Mouse (Mus musculus) left cerebral cortex, adult 2 months (tissue): Measurements from ENCODE around the gene Cobll1. TPM values are rescaled to one million over a fixed set of nuclear protein-coding genes. Genes with fewer than 3 reads are reported as not detected.
A peak's percentile ranks its signal among the peaks of the same experiment; 100 is the strongest.

Source experiments
- DNase-seq, 2 experiments: peaks; one replicate each; pipeline ENCODE4 v3.0.0; 2021 to 2022; ENCODE audit warnings: low spot score in 2 of 2, mixed read lengths in 1 of 2; ENCODE audit errors: extremely low spot score in 1 of 2
- H3K27ac ChIP-seq: fragments of 200-600 bp; 2 replicates; pipeline ENCODE4 v1.8.1; 2022
- H3K4me3 ChIP-seq: fragments of 200-600 bp; 2 replicates; pipeline ENCODE4 v1.8.1; 2022
- CTCF ChIP-seq: fragments of 200-600 bp; IDR thresholded peaks from 2 replicates; pipeline ENCODE4 v1.8.1; 2022; ENCODE audit warnings: antibody characterized with exemption, mild to moderate bottlenecking, moderate library complexity
- intact Hi-C: fragments of 180-260 bp; cut with DNase I; formaldehyde crosslinking; loops from one replicate; pipeline ENCODE4 v1.15.1; 2025
- total RNA-seq, 2 experiments: library from RNA; stranded (reverse); gene quantifications; 2 replicates each; pipeline ENCODE4 v1.2.3; 2021

The Cobll1 gene
- total RNA-seq, 2 experiments from 2014 or later, result 7.0 to 7.1 TPM

DNA sequence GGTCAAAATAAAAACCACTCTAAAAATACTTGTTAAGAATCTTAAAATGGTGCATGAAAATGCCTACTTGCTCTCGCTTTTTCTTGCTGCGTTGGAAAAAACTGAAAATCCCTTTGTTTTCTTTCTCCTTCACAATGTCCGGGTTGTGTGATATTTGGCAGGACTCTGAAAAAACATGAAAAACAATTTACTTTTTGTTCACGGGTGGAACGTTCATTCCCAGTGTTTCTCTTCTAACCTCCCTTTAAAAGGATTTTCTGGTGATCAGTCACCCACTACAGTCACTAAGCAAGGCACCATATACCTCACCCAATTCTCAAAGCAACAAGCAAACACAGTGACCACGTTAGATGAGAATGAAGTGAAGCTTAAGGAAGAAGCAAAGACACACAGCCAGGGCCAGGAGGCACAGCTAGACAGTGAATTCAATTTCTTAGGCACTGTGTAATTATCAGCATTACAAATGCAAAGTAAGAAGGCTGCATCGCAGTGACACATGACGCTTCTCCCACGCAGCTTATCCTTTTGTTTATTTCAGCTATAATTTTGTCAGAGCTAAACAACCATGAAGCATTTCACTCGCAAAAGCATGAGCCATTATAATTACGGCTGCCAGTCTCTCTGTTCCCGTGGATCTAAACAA lies 112.9 kb downstream of the Cobll1 start:
- TF ChIP-seq CTCF, result no peak
- Histone ChIP-seq H3K4me3 (no peak overlapping the region), H3K27ac (peak overlapping the region; percentile 67)
- peak in 1 of 2 experiments; percentile 15 for DNase-seq
- intact Hi-C loops, result loop anchor here (10.0 kb wide), 1 partner anchor 1651 kb away; no protein-coding TSS in a partner anchor

DNA sequence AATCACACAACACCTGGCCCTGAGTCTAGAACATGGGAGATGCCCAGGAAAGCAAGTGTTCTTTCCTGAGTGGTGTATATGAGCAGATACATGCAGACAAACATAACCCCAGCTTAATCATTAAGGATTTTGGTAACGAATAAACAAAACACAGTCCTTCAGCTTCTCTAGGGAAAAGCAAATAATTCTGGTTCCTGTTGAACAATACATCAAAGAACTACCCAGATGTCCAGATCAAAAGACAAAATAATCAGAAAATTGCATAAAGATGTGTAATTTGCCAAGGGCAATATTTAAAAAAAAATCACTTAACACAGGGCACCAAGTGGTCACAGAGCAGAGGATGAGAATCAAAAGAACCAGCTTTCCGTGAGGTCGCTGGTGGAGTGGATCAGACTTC lies 115.5 kb downstream of the Cobll1 start:
- no peak overlapping the region for H3K4me3 ChIP-seq
- no peak for DNase-seq
- TF ChIP-seq CTCF, result no peak
- intact Hi-C loops, result loop anchor here (10.0 kb wide), 1 partner anchor 1649 kb away; no protein-coding TSS in a partner anchor
- peak overlapping the region; percentile 10 for H3K27ac ChIP-seq

DNA sequence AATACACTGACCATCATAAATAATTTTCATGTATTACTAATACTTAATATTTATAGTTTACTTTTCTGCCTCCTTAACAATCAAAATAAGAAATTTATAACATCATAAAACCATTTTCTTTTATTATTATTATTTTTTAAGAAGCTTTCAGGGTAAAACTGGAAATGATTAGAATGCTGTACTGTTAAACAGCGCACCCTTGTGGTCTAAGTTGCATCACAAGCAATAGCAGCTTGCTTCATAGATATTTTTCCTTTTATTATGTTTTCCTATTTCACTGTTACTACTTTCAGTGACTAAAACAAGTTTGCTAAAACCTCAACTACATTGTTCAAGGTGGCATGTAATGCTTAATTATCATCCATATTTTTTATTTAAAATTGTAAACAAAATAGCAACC lies 117.8 kb downstream of the Cobll1 start:
- Histone ChIP-seq H3K4me3 (no peak overlapping the region), H3K27ac (no peak overlapping the region)
- intact Hi-C loops, result loop anchor here (1.0 to 10.0 kb wide), 3 partner anchors 99 to 1647 kb away; no protein-coding TSS in a partner anchor
- peak; percentile 84 for TF ChIP-seq CTCF
- DNase-seq, result peak; percentile 27 to 49

DNA sequence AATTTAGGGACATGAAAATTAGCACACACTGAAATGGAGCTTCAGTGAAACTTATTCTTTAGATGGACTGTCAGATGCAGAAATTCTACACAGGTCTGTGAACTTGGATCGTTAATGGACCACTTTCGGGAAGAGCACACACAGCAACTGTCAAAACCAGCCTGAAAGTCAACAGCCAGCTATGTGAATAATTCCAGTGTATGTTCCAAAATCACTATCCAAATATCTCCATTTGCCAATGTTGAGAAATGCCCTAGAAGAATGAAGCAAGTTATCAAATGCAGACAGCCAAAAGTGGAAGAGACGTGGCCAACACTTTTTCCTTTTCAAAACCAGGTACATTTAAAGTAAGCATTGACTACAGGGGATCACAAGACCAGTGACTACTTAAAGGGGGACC lies 118.2 kb downstream of the Cobll1 start:
- no peak overlapping the region for H3K27ac ChIP-seq
- DNase-seq, result no peak
- no peak for TF ChIP-seq CTCF
- no peak overlapping the region for H3K4me3 ChIP-seq
- intact Hi-C loops, result loop anchor here (1.0 to 10.0 kb wide), 3 partner anchors 98 to 1646 kb away; no protein-coding TSS in a partner anchor

DNA sequence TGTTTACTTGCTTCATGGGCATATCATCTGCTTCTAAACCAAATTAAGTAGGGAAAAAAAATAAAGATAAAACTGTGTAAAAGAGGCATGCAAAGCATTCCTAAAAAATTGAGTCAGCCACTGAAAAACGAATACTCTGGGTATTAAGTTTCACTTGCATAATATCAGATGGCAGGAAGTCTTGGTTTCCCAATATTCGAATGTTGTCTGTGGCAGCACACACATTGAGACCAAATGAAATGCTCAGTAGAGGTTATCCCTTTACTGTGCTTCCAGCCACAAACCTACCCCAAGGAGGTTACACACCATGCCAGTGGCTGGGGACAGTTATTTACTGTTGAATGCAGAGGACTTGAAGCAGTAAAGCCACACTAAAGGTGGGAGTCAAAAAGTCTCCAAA lies 119.1 kb downstream of the Cobll1 start:
- no peak overlapping the region for H3K27ac ChIP-seq
- DNase-seq, result no peak
- no peak overlapping the region for H3K4me3 ChIP-seq
- intact Hi-C loops, result loop anchor here (2.0 to 10.0 kb wide), 2 partner anchors 97 to 1645 kb away; no protein-coding TSS in a partner anchor
- TF ChIP-seq CTCF, result no peak

DNA sequence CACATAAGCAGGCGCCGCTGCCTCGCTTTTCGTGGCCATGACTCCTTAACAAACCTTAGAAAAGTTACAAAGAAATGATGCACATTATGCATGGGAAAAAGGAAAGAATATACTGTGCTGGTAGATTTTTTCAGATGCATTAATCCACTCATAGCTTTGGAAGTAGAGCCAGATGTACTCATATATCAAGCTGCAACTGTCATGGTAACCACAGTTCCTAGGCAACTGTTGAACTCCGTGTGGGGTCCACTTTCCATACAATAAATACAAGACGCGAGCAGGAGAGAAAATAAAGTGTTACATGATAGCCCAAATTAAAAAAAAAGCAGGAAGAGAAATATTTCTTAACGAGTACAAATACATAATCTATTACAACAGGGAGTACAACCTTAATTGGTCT lies 119.5 kb downstream of the Cobll1 start:
- no peak overlapping the region for H3K4me3 ChIP-seq
- intact Hi-C loops, result loop anchor here (2.0 to 10.0 kb wide), 2 partner anchors 97 to 1645 kb away; no protein-coding TSS in a partner anchor
- no peak for DNase-seq
- H3K27ac ChIP-seq, result no peak overlapping the region
- no peak for TF ChIP-seq CTCF

GRCm38 (mm10) chr2:65119076-65119475 lies 120.1 kb downstream of the Cobll1 start:
- Histone ChIP-seq H3K4me3 (no peak overlapping the region), H3K27ac (no peak overlapping the region)
- intact Hi-C loops, result no loop called here
- TF ChIP-seq CTCF, result no peak
- no peak for DNase-seq

- DNase-seq, result no peak
- TF ChIP-seq CTCF, result no peak
- Histone ChIP-seq H3K4me3 (no peak overlapping the region), H3K27ac (no peak overlapping the region)
- intact Hi-C loops, result no loop called here
Measured at GRCm38 (mm10) chr2:65117859-65118258, 121.3 kb downstream of the Cobll1 start.

GRCm38 (mm10) chr2:65116428-65117125 lies 122.6 kb downstream of the Cobll1 start:
- no peak for DNase-seq
- no peak for TF ChIP-seq CTCF
- Histone ChIP-seq H3K4me3 (no peak overlapping the region), H3K27ac (no peak overlapping the region)
- intact Hi-C loops, result no loop called here

DNA sequence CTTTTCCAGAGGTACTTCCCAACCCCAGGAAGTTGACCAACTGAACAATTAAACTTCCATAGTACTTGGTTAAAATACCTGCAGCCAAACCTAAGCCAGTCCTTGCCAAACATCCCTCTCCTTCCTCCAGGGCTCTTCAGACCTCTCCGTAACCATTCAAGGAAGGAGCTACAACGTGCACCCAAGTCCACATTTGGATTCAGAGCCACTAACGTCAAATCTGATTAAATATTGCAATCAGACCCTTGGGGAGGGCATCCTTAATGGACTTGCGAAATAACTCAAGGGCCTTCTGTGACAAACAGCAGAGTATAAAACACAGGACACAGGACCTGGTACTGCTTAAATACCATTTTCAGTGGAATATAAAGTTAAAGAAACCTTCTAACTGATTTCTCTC lies 126.0 kb downstream of the Cobll1 start:
- H3K4me3 ChIP-seq, result no peak overlapping the region
- TF ChIP-seq CTCF, result no peak
- intact Hi-C loops, result no loop called here
- DNase-seq, result no peak
- H3K27ac ChIP-seq, result no peak overlapping the region

DNA sequence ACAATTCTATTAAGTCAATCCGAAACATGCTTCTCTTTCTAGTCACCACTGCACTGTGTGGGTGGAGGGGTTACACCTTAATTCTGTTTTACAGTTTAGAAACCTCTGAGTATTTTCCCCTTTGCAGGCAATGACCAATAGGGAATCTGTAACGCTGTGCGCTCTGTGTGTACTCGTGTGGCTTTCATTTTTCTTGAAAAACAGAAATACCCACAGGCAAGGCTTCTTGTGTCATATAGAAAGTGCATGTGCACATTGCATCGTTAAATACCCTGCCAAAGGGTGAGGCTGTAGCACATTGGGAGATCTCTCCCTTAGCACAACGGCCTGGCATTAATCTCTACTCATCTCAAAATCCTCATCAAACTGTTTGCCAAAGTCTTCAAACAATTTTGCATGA lies 134.6 kb downstream of the Cobll1 start:
- TF ChIP-seq CTCF, result no peak

GRCm38 (mm10) chr2:65103801-65104200 lies 135.4 kb downstream of the Cobll1 start:
- H3K27ac ChIP-seq, result no peak overlapping the region
- no peak for DNase-seq
- no peak for TF ChIP-seq CTCF
- intact Hi-C loops, result no loop called here
- H3K4me3 ChIP-seq, result no peak overlapping the region

More for the DNA sequence above, 134.6 kb downstream of the Cobll1 start:
- DNase-seq, result no peak
- no peak overlapping the region for H3K4me3 ChIP-seq
- intact Hi-C loops, result no loop called here
- no peak overlapping the region for H3K27ac ChIP-seq
